Mouse (Mus musculus) embryo, embryonic 9.5 days (tissue): ENCODE measurements around the gene Slc16a4.
"Not testable (repeated sequence)": the region's sequence is repeated elsewhere in the genome, so short reads cannot be mapped to it uniquely, and the experiment has no call there.

ENCODE experiments used
- DNase-seq: peaks from one replicate; pipeline ENCODE4 v3.0.0-alpha.2; 2017; ENCODE audit errors: extremely low spot score

The Slc16a4 gene

GRCm38 (mm10) chr3:107295672-107296360 lies 4.8 kb downstream of the Slc16a4 start:
- DNase-seq: no peak

GRCm38 (mm10) chr3:107296917-107297316 lies 5.9 kb downstream of the Slc16a4 start:
- DNase-seq: not testable (repeated sequence)

GRCm38 (mm10) chr3:107317338-107317737 lies 26.3 kb downstream of the Slc16a4 start:
- DNase-seq: no peak

GRCm38 (mm10) chr3:107321141-107321540 lies 30.1 kb downstream of the Slc16a4 start:
- DNase-seq: no peak

GRCm38 (mm10) chr3:107321776-107322175 lies 30.7 kb downstream of the Slc16a4 start:
- no peak for DNase-seq

GRCm38 (mm10) chr3:107326442-107326841 lies 35.4 kb downstream of the Slc16a4 start:
- DNase-seq: no peak

GRCm38 (mm10) chr3:107330503-107331424 lies 39.7 kb downstream of the Slc16a4 start:
- no peak for DNase-seq

GRCm38 (mm10) chr3:107331746-107332126 lies 40.7 kb downstream of the Slc16a4 start:
- DNase-seq: no peak

GRCm38 (mm10) chr3:107332127-107332959 lies 41.3 kb downstream of the Slc16a4 start:
- DNase-seq: peak; percentile 61

- peak; percentile 94 for DNase-seq
These were observed 41.9 kb downstream of the Slc16a4 start for GRCm38 (mm10) chr3:107332960-107333380.

GRCm38 (mm10) chr3:107333381-107334201 lies 42.6 kb downstream of the Slc16a4 start, which contains the start of gene Rbm15:
Rbm15 (minus strand) TSS chr3:107333673.
- peak; percentile 97 for DNase-seq

- no peak for DNase-seq
These were observed 43.3 kb downstream of the Slc16a4 start for GRCm38 (mm10) chr3:107334202-107334934.

GRCm38 (mm10) chr3:107343971-107344370 lies 52.9 kb downstream of the Slc16a4 start:
- no peak for DNase-seq

GRCm38 (mm10) chr3:107345033-107345725 lies 54.1 kb downstream of the Slc16a4 start:
- DNase-seq: no peak

GRCm38 (mm10) chr3:107349006-107349405 lies 58.0 kb downstream of the Slc16a4 start:
- no peak for DNase-seq

GRCm38 (mm10) chr3:107351706-107352105 lies 60.7 kb downstream of the Slc16a4 start:
- DNase-seq: no peak

- no peak for DNase-seq
These were observed 64.7 kb downstream of the Slc16a4 start for GRCm38 (mm10) chr3:107355618-107356260.

GRCm38 (mm10) chr3:107356964-107357441 lies 66.0 kb downstream of the Slc16a4 start:
- peak; percentile 81 for DNase-seq

GRCm38 (mm10) chr3:107357700-107358234 lies 66.7 kb downstream of the Slc16a4 start:
- no peak for DNase-seq
